Mouse (Mus musculus) common myeloid progenitor, adult 5-6 weeks (primary cell): Measurements from ENCODE around the gene Med24. TPM values are rescaled to one million over a fixed set of nuclear protein-coding genes. Genes with fewer than 3 reads are reported as not detected.
"Not testable (repeated sequence)": the region's sequence is repeated elsewhere in the genome, so short reads cannot be mapped to it uniquely, and the experiment has no call there.

Experiments
- ATAC-seq: replicated peaks from 2 replicates; pipeline ENCODE4 v1.8.0; 2016; ENCODE audit warnings: low read depth, mild to moderate bottlenecking, moderate TSS enrichment, inconsistent platforms; ENCODE audit not compliant: poor library complexity, severe bottlenecking
- total RNA-seq: library from RNA; stranded (forward); fragments of 200-1000, 187-1606 nt; gene quantifications from 2 replicates; pipeline ENCODE4 v1.2.3, GENCODE M21; 2017

Med24 gene
- total RNA-seq, 1 experiment from 2014 or later: 39.5 TPM

DNA sequence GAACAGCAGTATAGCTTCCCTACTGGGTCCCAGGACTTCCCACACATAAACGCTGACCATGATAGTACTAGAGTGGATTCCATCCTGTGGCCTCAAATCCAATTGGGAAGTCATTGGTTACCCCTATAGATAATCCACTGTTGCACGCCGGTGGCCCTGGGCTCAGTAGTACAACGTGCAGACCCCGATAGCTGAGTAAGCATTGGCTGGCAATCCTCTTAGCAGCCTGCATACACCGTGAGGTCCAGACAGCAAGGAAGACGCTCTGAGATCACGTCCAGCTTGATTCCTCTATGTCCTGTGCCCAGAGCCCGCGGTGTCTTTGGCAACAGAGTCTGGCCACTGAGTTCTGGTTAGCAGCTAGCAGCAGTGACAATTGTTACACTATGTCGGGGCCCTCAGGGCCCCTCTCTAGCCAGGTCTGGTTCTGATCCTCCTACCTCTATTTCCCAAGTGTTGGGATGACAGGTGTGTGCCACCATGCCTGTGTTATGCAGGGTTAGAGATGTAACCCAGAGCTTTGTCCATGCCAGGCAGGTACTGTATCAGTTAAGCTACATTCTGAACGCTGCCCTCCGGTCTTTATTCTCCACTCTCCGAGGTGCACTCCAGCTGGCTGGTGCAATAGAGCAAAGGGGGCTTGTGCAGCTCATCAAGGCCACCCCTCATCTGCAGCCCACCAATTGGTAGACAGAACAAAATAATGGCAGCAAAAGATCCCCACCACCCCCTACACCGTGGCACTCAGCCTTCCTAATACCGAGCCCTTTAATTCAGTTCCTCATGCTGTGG, 30.2 kb downstream of the Med24 start:
- no peak for ATAC-seq

DNA sequence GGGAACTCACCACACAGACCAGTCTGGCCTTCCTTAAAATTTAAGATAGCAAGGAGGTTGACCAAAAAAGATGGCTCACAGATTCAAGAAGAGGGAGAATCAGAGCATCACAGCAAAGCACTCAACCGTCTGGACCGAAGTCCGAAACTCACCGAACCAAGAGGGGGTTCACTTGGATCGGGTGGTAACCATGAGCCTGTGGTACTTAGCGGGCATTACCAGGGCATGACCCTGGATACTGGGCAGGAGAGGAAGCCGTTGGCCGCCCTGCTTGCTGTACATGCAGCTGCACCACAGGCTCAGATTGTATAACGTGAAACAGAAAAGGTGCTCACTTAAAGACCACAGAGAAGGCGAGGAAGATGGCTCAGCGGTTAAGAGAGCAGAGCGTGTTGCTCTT, 32.0 kb downstream of the Med24 start:
- ATAC-seq: no peak

DNA sequence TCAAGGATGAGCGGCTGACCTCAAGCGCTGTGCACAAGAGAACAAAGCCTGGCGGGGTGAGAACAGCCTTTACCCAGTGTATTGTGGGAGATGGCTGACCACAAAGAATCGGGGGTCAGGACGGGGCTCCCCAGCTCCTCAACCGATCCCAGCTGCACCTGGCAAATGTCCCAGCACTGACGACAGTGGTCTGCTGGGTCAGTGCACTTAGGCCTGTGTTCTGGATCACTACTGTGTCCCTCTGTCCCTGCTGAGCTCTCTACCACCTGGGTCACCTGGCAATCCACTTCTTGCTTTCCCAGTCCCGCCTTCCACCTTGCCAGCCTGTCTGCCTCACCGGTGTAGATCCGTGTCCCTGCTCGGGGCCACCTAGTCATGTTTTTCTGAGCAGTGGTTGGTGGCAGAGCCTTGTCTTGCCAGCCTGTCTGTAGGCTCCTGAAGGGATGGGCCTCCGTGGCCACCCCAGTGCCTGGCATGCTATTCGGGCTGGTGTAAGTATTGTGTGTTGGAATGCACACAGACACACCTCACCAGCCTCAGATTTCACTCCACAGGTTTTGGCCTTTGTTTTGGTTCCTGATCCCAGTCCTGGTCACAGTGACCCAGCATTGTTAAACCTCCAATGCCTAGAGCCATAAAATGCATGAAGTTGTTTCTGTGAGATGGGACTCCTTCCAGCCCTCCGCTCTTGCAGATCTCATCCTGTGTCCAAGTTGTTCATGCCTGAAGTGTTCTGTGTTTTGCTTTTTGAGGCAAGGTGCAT, 32.6 kb downstream of the Med24 start:
- ATAC-seq: no peak

DNA sequence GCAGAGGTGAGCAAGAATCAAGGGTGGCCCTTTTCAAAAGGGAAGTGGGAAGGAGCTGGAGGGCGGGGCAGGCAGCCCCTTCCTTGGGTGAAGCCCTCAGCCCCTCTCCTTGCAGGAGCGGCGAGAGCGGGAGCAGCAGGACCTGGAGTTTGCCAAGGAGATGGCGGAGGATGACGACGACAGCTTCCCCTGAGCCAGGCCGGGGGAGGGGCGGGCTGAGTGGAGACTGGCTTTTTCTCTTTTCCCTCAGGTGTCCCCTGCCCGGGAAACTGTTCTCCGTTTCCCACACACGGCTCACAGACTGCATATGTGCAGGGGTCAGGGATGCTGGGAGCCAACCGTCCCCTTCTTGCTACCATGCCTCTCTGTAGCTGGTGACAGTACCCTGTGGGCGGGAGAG, 33.8 kb downstream of the Med24 start:
- ATAC-seq: no peak

DNA sequence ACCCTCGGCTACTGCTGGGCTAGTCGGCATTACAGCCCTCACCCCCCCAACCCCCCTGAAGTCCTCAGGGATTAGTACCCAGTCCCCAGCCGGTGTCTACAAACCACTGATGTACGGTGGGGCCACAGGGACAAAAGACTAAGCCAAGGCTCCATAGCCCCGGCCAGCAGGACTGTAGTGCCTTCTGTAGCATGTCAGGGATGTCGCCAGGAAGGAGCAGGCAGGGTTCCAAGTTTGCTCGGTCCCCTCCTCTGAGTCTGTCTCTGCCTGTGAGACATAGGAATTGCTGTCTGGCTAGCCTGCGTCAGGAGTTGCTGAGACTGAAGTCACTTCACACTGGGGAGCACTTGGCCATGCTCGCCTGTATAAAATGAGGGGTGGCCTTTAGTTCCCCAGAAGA, 34.9 kb downstream of the Med24 start:
- no peak for ATAC-seq

DNA sequence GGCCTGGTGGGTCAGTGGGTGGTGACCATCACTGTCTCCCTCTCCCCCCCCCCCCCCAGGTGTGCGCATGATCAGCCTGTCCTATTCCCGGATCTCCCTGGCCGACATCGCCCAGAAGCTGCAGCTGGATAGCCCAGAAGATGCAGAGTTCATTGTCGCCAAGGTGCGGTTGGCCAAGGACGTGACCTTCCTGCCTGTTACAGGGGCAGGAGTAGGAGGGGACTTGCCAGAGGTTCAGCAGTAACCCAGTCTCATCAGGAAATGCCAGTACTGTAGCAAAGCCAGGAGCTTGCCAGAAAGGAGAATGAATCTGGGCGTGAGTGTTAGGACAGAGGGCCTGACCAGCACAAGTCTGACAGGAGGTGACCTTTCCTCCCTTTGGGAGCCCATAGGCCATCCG, 35.5 kb downstream of the Med24 start:
- no peak for ATAC-seq

DNA sequence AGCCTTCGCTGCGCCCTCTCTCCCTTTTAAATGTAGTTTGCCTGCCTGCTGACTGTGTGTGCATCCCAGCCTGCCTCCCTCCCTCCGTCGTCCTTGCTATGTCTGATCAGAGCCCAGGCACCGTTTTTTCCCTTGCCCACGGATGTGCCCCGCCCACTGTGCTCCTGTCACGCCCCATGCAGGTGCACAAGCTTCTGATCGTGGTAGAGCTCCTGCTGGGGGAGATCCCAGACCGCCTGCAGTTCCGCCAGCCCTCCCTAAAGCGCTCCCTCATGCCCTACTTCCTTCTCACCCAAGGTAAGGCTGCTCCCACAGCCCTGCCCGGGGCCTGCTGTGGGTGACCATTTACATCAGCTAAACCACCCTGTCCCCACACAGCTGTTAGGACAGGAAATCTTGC, 36.0 kb downstream of the Med24 start:
- ATAC-seq: no peak

DNA sequence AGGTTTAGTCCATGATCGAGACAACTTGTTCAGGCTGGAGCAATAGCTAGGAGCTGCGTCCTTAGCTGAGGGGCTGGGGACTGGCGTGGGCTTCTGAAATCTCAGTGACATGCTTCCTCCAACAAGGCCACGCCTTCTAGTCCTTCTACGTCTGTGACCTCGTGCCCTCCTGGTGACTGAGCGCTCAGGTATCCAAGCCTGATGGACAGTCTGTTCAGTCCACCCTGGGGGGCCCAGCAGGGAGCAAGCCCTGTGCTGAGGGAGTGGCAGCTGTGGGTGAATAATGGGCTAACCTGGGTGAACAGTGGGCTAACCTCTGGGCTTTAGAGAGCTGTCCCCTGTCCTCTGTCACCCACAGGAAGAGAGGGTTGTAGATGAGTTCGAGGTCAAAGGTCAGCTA, 41.2 kb downstream of the Med24 start:
- no peak for ATAC-seq

DNA sequence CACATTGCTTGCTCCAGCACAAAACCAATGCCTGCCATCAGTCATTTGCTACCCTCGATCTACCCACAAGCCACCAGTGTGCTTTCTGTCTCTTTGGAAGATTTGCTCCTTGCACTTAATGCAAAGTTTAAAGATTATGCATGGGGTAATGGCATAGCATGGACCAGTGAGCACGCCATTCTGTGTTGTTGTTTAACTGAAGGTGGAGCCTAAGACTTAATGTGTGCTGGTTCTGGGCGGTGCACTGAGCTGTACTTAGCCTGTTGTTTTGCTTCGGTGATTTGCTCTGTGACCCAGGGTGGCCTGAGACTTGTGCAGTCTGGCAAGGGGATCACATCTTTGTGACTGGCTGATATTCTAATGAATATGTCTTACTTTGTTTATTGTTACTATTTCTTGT, 42.3 kb downstream of the Med24 start:
- ATAC-seq: no peak

DNA sequence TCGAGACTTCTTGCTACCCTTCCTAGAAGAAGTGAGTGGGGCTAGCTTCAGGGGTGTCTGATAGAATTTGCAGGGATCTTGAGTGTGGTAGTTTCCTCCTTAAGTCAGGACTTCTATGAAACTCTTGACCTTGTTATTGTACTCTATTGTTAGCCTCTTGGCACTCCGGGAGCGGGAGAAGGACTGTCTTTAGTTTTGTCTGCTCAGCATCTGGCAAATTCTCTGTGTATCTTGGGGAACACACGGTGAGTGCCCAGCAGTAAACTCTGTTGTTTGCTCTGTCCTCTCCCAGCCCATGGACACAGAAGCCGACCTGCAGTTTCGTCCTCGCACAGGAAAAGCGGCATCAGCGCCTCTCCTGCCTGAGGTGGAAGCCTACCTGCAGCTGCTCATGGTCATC, 43.6 kb downstream of the Med24 start:
- no peak for ATAC-seq

DNA sequence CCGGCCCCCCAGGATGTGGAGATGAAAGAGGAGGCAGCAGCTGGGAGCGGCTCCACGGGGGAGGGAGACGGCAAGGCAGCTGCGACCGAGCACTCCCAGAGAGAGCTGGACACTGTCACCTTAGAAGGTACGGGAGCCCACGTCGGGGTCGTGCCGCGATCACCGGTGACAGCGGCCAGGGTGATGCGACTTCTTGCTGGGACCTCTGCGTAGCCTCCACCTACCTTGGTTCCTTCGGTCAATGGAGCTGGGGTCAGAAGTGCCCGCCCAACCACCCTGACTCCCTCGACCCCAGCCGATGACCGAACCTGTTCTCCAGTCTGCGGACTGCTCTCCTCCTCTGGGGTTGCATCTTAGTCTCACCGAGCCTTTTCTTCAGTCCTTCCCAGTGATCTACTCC, 46.4 kb downstream of the Med24 start:
- no peak for ATAC-seq

DNA sequence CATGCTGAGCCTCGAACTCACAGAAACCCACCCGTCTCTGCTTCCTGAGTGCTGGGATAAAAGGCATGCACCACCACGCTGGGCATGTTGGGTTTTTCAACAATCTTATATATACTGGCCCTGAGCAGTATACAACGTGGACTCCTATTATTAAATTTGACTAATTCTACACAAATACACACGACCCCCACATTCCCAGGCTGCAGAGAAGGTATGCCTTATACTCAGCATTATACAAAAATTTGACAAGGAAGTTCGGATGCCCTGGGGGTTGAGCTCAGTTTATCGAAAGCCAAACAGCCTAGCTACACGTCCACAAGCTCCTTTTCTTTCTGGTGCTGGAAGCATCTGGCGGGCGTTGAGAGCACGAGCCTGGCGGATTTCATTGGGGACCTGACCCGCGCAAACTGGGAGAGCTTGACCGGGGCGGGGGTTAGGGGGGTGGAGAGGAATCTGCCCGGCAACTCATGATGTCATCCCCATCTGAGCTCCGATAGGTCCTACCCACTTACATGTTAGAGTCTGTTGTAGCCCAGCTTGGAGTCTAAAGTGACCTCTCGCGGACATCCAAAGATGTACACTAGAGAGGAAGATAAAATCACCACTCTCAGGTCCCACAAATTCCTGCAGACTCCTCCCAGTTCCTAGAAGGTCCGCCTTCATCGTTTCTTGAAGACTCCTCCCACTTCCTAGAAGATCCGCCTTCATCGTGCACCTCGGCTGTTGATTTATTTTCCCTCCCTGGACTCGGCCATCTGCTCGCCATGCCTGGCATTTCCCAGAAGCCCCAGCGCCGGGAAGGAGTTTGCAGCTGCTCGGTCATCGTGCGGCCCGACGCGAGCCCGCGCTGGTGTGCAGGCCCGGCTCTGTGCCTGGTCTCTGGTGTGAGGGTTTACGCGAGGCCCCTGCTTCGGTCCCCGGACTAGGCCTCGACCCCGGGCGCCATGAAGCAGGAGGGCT, 47.2 kb downstream of the Med24 start, which contains the start of gene Psmd3:
Gene Psmd3, plus strand, starts transcription at position 769 of the 960 bp plus-strand sequence.
- ATAC-seq: peak; percentile 94

DNA sequence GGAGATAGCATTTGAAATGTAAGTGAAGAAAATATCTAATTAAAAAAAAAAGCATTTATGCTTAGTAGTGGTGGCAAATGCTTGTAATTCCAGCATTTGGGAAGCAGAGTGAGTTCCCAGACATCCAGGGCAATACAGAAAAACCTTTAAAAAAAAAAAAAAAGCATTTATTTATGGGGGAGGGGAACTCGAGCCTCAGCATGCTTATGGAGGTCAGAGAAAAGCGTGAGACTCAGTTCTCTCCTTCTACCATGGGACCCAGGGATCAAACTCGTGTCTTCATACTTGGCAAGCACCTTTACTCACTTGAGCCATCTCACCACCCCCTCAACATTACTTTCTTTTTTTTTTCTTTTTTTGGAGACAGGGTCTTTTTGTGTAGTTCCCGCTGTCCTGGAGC, 48.0 kb downstream of the Med24 start:
- ATAC-seq: no peak

DNA sequence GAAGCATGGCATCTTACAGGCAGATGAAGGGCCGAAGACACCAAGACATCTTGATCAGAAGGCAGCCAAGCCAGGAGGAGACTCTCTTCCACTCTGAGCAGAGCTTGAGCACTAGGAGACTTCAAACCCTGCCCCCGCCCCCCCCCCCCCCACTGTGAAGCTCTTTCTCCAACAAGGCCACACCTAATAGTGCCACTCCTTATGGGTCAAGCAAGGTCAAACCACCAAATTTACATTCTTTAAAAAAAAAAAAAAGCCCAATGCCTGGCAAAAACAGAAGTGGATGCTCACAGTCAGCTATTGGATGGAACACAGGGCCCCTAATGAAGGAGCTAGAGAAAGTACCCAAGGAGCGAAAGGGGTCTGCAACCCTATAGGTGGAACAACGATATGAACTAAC, 48.6 kb downstream of the Med24 start:
- ATAC-seq: not testable (repeated sequence)

DNA sequence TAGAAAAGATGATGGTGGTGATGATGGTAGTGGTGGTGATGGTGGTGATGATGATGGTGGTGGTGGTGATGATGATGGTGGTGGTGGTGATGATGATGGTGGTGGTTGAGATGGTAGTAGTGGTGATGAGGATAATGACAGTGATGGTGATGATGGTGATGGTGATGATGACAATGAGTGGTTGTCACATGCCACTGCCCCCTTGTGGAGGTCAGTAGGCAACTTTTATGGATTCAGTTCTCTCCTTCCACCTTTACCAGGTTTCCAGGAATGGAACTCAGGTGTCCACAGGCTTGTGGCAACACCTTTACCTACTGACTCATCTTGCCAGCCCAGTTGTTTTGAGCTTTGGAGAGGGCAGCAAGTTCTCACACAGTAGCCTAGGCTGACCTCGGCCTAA, 49.2 kb downstream of the Med24 start:
- ATAC-seq: no peak

DNA sequence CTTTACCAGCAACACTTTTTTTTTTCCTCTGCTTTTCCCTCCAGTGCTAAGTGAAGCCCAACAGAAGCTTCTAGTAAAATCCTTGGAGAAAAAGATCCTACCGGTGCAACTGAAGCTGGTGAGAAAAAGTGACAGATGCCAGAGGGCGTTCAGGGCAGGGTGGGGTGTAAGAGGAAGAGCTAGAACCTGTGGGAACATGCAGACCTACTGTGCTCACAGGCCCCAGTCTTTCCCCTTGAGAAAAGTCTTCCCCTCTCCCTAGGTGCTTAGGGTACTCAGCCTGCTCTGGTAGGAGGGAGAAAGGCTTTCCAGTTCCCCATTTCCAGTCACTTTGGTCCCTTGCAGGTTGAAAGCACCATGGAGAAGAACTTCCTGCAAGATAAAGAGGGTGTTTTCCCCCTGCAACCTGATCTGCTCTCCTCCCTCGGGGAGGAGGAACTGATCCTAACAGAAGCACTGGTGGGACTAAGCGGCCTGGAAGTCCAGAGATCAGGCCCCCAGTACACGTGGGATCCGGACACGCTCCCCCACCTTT, 53.3 kb downstream of the Med24 start:
- ATAC-seq: no peak

DNA sequence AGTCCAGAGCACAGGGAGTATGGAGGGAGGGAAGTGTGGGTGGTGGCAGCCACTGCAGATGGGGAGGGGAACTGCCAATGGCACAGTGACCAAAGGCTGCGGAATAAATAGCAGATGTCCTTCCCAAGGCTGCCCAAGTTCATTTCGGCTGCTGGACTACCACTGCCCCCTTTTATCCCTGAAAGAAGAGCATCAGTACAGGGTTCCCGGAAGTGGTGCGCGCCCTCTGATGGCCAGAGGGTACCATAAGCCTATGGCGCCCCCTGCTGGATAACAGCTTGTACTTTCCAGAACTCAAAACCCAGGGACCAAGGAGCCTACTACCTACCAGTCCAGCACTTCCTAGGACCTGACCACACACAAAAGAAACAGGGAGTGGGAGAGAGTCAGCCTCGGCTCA, 56.1 kb downstream of the Med24 start:
- ATAC-seq: peak; percentile 92

DNA sequence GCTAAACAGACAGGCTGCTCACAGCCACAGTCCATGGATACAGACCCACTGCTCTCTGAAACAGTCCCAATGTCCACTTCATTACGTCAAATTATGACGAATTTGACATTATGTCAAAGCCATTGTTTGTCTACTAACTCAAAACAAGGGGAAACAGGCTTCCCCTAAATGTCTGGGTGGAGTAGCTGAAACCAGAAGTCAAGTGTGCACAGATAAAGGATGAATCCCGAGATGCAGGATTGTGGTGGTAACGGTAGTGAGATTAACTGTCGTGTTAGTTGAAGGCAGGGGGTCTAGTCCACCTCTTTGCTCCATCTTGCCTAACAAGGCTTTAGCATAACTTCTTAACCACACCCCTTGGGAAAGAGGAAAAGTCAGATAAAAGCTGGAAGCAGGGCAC, 56.8 kb downstream of the Med24 start:
- ATAC-seq: no peak

DNA sequence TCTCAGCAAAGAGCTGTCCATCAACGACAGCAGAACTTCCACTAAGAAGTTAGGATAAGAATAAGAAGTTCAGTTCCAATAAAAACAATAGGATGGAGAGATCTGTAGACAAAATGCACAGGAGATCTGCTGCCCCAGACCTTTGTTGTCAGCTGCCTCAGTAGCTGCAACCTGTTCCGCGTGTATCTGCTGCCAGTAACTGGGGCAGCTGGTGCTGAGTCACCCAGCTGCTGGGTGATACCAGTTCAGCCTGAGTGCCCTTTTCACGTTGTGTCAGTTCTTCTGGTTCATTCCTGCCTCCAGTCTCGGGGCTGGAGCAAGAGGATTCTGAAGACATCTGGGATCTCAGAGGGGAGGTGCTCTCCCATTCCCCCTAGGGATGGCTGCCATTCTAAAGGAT, 57.4 kb downstream of the Med24 start:
- ATAC-seq: no peak

DNA sequence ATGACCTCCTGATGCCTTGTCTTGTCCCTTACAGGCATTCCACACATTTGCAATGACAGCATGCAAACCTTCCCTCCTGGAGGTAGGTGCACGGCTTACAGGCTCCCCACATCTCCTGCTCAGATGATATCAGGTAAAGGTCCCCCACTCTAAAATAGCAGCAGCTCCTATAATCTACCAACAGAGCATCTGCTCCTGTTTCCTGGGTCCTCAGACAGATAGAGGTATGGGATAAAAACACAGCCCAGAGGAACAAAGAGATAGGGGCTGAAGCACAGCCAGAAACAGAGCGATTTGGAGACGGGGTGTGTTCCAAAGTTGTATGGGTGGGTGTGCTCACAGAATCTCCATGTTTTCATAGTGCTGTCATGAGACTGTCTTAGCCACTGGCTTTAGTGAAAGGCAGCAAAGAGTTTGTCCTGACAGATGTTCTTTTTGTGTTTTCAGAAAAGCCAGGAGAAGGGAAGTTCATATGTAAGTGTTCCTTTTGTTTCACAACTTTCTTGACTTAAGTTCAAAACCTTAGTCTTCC, 57.9 kb downstream of the Med24 start:
- no peak for ATAC-seq
